Mouse (Mus musculus) intestine, embryonic 14.5 days (tissue): ENCODE data around the gene Arhgap31. TPM values are rescaled to one million over a fixed set of nuclear protein-coding genes. Genes with fewer than 3 reads are reported as not detected.

Source experiments
- ATAC-seq: fragments of 200-750 bp; cut with Nextera tagmentation; replicated peaks from 2 replicates; pipeline ENCODE4 v1.8.0; 2017; ENCODE audit warnings: low read depth, moderate number of reproducible peaks, moderate TSS enrichment, moderate library complexity; ENCODE audit not compliant: low FRiP score, low TSS enrichment
- DNase-seq: peaks from one replicate; pipeline ENCODE4 v3.0.0-alpha.2; 2018; ENCODE audit warnings: low spot score
- H3K27ac ChIP-seq: fragments of 300-500 bp; sonication (generic); 2 replicates; pipeline ENCODE4 v1.5.1; 2014; ENCODE audit warnings: low read depth, mild to moderate bottlenecking, control low read depth
- H3K27me3 ChIP-seq: fragments of 300-500 bp; sonication (generic); replicated peaks from 2 replicates; pipeline ENCODE4 v1.6.1; 2014; ENCODE audit warnings: low read length, control low read depth; ENCODE audit not compliant: control insufficient read depth, insufficient read depth
- H3K36me3 ChIP-seq: fragments of 300-500 bp; sonication (generic); 2 replicates; pipeline ENCODE4 v1.6.1; 2014; ENCODE audit warnings: low read length, control low read depth; ENCODE audit not compliant: control insufficient read depth, insufficient read depth
- H3K4me1 ChIP-seq: fragments of 300-500 bp; sonication (generic); replicated peaks from 2 replicates; pipeline ENCODE4 v1.6.1; 2014; ENCODE audit warnings: low read length, control low read depth, mixed read lengths; ENCODE audit not compliant: control insufficient read depth, insufficient read depth
- H3K4me2 ChIP-seq: fragments of 300-500 bp; sonication (generic); 2 replicates; pipeline ENCODE4 v1.6.1; 2014; ENCODE audit warnings: low read length
- H3K4me3 ChIP-seq: fragments of 300-500 bp; sonication (generic); 2 replicates; pipeline ENCODE4 v1.5.1; 2014; ENCODE audit warnings: low read depth, low read length, control low read depth, mixed read lengths
- H3K9ac ChIP-seq: fragments of 300-500 bp; sonication (generic); 2 replicates; pipeline ENCODE4 v1.6.1; 2014; ENCODE audit warnings: mild to moderate bottlenecking, low read length
- H3K9me3 ChIP-seq: fragments of 300-500 bp; sonication (generic); 2 replicates; pipeline ENCODE4 v1.6.1; 2016; ENCODE audit warnings: low read length, control low read depth; ENCODE audit not compliant: control insufficient read depth
- WGBS: fragments of 180-500 bp; shearing (Covaris S2); extraction: QIAGEN DNeasy Blood & Tissue Kit; methylation state at CpG from one replicate; pipeline ENCODE4 v1.1.7; 2014; 5-methylcytosine and 5-hydroxymethylcytosine counted together
- polyA plus RNA-seq: library from polyadenylated mRNA; unstranded; fragments of >200 nt; fragmentation: Nextera tagmentation; extraction: Ambion mirVana; gene quantifications from 2 replicates; pipeline ENCODE4 v1.2.1, GENCODE M21; 2014

Arhgap31 gene
- polyA plus RNA-seq, 1 experiment from 2014 or later: 10.9 TPM

DNA sequence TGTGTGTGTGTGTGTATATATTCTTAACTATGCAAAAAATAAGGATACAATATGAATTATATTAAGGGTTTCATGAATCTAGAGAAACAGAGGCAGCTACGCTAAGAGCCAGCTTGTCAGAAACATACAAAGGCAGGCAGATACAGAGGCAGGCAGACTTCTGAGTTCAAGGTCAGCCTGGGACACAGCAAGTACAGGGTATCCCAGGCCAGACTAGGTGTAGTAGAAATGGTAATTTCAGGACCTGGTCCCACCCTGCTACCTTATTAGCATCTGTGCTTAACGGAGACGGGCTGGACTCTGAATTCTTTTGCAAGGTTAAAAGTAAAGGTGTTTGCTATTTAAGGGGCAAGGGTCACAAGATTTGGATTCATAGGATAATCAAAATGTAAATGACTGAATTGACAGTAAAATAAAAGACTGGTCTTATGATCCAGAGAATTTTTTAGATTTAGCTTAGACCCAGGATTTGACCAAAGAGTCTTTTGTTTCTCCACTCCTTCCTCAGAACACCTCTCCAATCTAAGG, 154.8 kb downstream of the Arhgap31 start, which contains the start of gene Tmem39a:
Gene Tmem39a, plus strand, starts transcription at position 478 of the 528 bp plus-strand sequence.
- no peak within 1 kb of the TSS for H3K27ac ChIP-seq
- no peak within 1 kb of the TSS for H3K4me2 ChIP-seq
- no peak within 1 kb of the TSS for H3K9ac ChIP-seq
- no peaks in the 10 kb centered on the region for H3K9me3 ChIP-seq
- no peak for ATAC-seq
- peaks cover 9% of the 10 kb centered on the region; the same call in 1 of the 2 replicates for H3K27me3 ChIP-seq
- no peaks in the 10 kb centered on the region for H3K4me1 ChIP-seq
- DNase-seq: no peak
- H3K4me3 ChIP-seq: no peak within 1 kb of the TSS
- WGBS: 78% methylated on average over 3 of the region's 3 CpGs
- no peaks in the 10 kb centered on the region for H3K36me3 ChIP-seq

DNA sequence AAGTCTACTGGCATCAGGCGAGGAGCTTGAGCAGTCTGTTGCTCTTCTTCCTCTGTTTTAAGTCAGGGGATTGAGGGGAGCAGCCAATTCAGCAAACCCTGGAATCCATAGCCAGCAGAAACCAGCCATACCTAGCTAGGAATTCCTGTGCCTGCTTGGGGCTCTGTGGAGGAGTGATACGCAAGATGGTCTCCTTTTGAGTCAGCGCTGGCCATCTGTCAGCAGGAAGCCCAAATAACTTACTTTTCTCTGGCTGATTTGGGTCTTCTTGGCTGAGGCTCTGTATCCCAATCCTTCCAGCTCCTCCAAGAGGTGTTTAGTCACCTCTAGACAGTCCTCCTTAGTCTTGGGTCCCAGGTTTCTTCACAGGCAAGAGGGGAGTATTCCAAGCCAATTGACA, 157.1 kb downstream of the Arhgap31 start:
- no peaks in the 10 kb centered on the region for H3K36me3 ChIP-seq
- no peaks in the 10 kb centered on the region for H3K4me1 ChIP-seq
- ATAC-seq (no peak), DNase-seq (no peak)
- no peak overlapping the region for H3K9ac ChIP-seq
- H3K27me3 ChIP-seq: peaks cover 12% of the 10 kb centered on the region; the same call in 1 of the 2 replicates
- 85% methylated on average over 3 of the region's 3 CpGs for WGBS
- no peak overlapping the region for H3K27ac ChIP-seq
- no peak overlapping the region for H3K4me3 ChIP-seq
- no peaks in the 10 kb centered on the region for H3K9me3 ChIP-seq
- no peak overlapping the region for H3K4me2 ChIP-seq

DNA sequence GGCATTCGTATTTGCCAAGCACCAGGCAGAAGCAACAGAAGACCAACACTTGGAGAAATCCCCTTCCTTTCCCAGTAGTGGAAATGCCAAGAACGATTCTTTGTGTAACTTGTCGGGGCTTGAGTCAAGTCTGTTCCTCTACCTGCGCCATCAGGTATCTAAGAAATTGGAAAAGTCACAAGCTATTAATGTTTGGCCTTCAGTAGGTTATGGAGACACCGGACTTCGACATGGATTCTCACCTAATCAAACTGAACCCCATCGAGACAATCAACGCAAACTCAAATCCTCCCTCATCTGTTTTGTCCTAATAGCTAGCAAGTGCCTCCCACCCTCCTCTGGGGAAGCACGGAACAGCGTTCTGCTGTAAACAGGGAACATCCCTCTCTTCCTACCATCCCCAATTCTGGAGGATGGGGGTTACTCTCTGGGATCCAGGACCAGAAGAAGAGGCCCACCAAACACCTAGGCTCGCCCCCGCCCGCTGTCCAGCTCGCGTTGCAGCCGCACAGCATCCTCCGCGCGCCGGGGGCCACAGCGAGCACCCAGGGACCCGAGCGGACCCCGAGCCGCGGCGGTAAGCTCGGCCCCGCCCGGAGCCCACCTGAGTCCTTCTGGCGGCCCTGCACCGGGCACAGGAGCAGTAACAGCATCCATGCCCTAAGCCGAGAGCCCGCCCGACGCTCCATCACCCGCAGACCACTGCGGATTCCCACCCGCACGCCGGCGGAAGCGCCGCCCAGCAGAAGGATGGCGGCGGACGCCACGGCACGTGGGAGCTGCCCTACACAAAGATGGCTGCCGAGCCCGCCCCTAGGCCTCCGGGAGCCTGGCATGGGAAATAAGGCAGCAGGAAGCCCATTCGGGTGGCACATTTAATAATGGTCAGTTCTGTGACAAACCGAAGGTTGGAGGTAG, 163.3 kb downstream of the Arhgap31 start, which contains the start of gene Poglut1:
Gene Poglut1, minus strand, starts transcription at position 780 of the 918 bp plus-strand sequence.
- peaks cover 21% of the 10 kb centered on the region; the same call in 1 of the 2 replicates for H3K36me3 ChIP-seq
- peak within 1 kb of the TSS; percentile 81 for H3K4me3 ChIP-seq
- H3K4me1 ChIP-seq: peaks cover 11% of the 10 kb centered on the region
- DNase-seq: peak; percentile 87
- peak within 1 kb of the TSS; percentile 33; the same call in 1 of the 2 replicates for H3K27ac ChIP-seq
- H3K27me3 ChIP-seq: 0 out of 2 replicates have a peak, but pooled peaks cover 4% of the 10 kb centered on the region
- 3% methylated on average over 54 of the region's 54 CpGs for WGBS
- peak within 1 kb of the TSS; percentile 60 for H3K4me2 ChIP-seq
- peak within 1 kb of the TSS; percentile 81 for H3K9ac ChIP-seq
- no peaks in the 10 kb centered on the region for H3K9me3 ChIP-seq
- peak; percentile 93 for ATAC-seq

Other genes with a start within 250 kb of the Arhgap31 start
- 22.3 and 22.8 TPM in 2 replicates for gene Timmdc1, start 190.6 kb downstream of the Arhgap31 start, polyA plus RNA-seq
- gene Poglut1, start 163.0 kb downstream of the Arhgap31 start, polyA plus RNA-seq: 43.7 and 52.3 TPM in 2 replicates
- gene Tmem39a, start 154.6 kb downstream of the Arhgap31 start, polyA plus RNA-seq: 97.9 and 117 TPM in 2 replicates
- gene B4galt4, start 29.0 kb upstream of the Arhgap31 start, polyA plus RNA-seq: 30.6 and 34.4 TPM in 2 replicates
- gene Upk1b, start 87.1 kb upstream of the Arhgap31 start, polyA plus RNA-seq: 26.6 and 30.7 TPM in 2 replicates
- gene 4930435E12Rik, start 115.5 kb upstream of the Arhgap31 start, polyA plus RNA-seq: not detected in 2 replicates
- gene Igsf11, start 179.4 kb upstream of the Arhgap31 start, polyA plus RNA-seq: 1.1 and 1.6 TPM in 2 replicates